Mouse (Mus musculus): ENCODE results near the gene Gm28557.
"Not testable (repeated sequence)": the region's sequence is repeated elsewhere in the genome, so short reads cannot be mapped to it uniquely, and the experiment has no call there.

- not testable (repeated sequence) for TF ChIP-seq CTCF (IDR thresholded peaks at IDR 0.05); POLR2A (IDR thresholded peaks at IDR 0.05; ENCODE audit: insufficient read depth, low read depth, low read length); EP300 (IDR thresholded peaks at IDR 0.05; ENCODE audit: insufficient read depth, low read depth, low read length)
Measured at GRCm38 (mm10) chr13:67127507-67127906, 19.1 kb upstream of the Gm28557 start.

Data from heart, adult 2 months (tissue).